Mouse (Mus musculus): ENCODE results near the gene Rhbdl2.

- no peak for TF ChIP-seq TAL1 (IDR thresholded peaks at IDR 0.05; ENCODE audit: low read length)
- TF ChIP-seq GATA1 (IDR thresholded peaks at IDR 0.05; ENCODE audit: low read length), result no peak
These were observed 5.0 kb downstream of the Rhbdl2 start for GRCm38 (mm10) chr4:123792666-123793065.
